Mouse (Mus musculus) cerebellum, adult 8-10 months (tissue): ENCODE results near the gene Ankdd1a.
A peak's percentile ranks its signal among the peaks of the same experiment; 100 is the strongest.

Experiments used
- DNase-seq: peaks from one replicate; pipeline ENCODE4 v3.0.0; 2022

Ankdd1a gene

DNA sequence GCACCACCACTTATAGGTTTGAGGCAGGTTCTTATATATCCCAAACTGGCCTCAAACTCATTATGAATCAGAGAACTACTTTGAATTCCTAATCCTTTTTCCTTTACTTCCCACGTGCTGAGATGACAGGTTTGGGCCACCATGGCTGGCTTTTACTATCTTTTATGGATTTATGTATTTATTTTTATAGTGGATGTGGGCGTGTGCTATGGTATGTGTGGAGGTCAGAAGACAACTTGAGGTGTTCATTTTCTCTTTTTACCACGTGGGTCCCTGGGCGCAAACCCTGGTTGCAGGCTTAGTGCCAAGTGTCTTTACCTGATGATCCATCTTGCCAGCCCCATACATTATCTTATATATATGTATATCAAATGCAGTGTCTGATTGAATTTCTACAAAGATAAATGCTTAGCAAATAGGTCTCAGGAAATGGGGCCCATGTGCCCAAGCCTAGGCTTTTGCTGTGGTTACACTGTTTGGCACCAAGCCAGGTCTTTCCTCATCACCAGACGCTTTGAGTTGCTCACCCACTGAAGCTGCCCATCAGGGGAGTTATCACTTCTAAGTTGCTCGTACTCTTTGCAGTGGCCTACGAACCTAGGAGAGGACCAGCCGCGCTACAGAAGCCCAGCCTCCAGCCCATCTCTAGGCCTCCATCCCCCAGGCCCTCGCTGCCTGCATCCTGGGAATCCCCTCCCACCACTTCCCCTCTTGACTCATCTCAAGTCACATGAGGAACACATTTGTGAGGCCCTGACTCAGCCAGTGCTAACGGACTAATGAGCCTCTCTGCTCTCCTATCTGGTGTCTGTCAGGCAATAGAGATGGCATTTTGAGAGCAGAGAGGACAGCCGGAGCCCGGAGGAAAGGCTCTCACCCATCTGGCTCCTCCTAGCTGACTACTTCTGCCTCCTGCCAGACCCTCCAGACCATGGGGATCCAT, 21.4 kb upstream of the Ankdd1a start:
- no peak for DNase-seq

DNA sequence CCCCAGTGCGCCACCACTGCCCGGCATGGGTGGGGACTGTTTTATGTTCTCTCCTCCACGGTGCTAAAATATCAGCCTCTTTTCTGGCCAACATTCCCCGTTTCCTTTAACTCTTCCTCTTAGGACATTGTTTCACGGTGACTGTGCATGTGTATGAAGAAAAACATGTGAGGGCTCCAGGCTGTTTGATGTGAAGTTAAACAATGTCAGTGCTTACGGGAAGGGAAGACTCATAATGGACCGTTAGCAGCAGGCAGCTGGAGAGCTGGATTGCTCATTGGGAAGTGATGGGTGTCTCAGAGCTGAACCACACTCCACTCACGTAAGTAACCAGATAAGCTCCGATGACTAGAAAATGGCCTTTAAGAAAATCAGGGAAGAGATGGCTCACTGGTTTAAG, 19.7 kb upstream of the Ankdd1a start:
- no peak for DNase-seq

DNA sequence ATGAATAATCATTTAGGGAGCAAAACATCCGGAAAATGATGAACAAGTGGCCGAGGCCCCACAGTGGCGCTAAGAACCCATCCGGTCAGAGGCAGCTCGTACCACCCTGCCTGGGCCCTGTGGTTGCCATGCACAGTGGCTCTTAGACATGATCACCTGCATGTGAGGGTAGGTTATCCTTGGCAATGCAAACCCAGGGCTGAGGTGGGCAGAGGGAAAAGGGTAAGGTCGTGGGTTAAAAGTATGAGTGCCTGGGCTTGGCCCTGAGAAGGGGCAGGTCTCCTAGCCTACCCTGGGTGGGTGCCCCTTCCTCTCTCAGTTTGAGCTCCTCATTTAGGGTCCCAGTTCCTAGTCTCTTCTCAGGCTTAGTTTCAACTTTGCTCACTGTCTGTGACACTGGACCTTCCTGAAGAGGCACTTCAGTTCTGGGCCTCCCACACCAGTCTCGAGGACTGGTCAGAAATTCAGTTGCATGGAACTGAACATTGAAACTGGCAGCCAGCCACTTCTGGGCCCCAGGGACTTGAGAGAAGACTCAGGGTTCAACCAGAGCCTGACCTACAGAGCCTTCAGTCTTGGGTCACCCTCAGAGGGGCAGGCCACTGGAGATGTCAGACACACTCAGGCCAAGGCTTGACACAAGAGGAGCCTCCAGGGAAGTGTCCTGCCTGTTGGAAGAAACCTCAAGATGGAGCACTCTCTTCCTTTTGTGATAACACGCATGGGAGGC, 18.1 kb upstream of the Ankdd1a start:
- no peak for DNase-seq

DNA sequence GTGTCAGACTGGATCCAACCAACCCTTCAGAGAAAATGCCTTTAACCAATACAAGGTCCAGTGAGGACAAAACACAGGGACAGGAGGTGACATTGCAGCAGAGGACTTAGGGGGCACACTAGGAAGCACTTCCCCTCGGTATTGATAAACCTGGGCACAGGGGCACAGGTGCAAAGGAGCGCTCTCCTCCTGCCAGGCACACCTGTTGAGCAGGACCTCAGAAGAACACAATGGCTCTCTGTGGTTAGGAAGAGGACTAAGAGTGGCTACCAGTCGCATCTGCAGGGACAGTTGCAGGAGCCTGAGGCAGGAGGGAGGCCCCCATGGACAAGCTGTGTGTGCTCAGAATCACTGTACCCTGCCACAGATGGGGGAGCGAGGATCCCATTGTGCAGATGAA, 16.5 kb upstream of the Ankdd1a start:
- no peak for DNase-seq

DNA sequence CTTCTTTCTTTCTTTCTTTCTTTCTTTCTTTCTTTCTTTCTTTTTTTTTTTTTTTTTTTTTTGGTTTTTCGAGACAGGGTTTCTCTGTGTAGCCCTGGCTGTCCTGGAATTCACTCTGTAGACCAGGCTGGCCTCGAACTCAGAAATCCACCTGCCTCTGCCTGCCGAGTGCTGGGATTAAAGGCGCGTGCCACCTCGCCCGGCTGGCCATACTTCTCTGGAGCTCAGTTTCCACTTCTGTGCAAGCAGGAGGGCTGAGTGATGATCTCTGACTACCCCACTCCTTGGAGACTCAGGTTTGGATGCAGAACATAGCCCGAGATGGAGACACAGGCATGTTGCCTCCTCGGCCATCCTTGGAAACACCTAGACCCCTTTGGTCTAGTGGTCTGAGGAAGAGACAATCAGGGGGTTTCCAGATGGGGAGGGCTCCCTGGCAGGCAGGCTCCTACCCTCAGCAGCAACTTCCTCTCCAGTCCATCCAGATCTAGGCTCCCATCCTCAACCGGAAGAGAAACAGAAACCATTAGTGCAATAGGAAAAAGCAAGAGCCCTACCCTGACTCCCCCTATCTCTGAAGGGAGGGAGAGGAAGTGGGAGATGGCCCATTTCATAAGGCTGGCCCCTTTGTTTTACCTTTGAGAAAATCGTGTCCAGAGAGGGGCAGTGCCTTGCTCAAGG, 15.9 kb upstream of the Ankdd1a start:
- no peak for DNase-seq

DNA sequence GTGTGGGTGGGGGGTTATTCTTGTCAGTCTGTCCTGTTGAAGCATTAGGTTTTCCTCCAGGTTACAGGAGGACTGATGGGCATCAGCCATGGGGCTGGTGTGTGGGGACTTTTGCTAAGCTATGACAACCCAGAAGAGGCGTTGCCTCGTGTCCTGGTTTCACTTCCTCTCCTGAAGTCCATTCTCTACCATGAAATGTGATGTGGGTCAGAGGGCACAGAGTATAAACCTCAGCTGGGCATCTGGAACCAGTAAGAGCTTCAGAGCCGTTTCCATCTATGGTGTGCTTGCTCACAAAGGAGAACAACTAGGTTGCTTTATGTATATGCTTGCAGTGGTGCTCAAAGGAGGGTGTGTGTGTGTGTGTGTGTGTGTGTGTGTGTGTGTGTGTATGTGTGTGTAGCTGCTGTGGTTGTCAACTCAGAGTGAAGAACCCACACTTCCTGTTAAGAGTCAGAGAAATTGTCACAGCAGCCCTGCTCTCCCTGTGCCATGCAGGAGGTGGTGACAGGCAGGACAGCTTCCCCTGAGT, 15.3 kb upstream of the Ankdd1a start:
- DNase-seq = no peak

DNA sequence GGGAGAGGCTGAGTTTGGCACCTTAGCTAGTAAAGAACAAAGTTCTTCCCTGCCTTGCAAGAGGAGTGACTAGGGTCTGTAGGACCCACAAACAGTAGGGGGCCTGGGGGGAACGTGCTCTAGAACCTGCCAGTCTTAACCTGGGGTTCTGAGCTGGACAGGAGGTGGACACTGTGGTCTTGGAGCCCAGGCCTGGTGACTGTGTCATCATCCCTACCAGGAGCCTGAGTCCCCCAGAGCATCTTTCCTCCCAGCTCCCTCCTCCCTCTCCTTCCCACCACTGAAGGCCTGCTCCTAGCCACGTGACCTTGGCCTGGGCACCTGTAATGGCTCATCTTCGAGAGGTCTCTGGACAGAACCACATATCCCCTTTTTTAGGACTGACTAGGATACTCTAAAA, 14.1 kb upstream of the Ankdd1a start:
- no peak for DNase-seq

DNA sequence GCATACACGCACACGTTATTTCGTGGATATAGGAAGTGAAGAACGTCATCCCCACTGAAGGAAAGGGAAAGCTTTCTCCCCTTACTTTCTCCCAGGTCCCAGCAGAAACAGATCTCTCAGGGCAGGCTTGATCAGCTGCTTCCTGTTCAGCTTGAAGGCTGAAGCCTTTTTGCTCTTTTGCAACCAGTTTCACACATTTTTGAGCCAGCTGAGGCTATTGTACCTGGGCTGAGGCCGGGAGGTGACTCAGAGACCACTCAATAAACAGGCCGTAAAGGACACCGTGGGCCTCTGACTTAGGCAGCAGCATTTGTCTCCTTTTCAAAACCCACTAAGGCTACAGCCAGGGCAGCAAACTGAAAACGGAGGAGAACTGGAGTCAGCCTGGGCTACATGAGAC, 13.0 kb upstream of the Ankdd1a start:
- DNase-seq = no peak

DNA sequence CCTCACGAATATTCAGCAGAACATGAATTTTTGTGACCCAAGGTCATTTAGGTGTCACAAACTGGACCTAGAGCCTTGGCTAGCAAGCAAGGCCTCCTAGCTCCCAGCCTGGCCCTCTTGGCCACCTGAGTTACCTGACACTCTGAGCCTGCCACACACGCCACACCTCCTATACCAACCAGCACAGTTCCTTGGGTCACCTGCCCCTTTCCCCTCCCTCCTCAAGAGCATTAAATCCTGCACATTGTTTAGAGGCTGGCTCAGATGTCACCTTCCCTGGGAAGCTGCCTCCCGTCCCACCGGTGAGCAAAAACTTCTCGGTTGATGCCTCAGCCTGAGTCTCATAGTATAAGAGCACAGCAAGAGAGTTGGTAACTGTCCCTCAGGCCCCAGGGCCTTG, 11.3 kb upstream of the Ankdd1a start:
- no peak for DNase-seq

DNA sequence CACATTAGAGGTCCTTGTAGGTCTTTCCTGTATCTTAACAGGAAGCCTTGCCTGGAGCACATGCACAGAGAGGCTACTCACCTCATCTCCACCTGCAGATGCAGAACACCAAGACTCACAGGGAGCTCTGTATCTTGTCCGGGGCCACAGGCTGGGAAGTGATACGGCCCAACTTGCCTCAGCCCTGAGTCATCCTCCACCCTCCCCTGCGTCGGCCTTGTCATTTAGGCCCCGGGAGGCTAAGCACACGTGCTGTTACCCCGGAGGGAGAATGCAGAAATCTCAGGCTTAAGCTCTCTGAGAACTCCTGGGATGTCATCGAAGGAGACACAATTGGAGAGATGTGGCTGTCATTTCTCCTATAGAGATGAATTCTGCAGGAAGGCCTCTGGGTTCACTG, 9.7 kb upstream of the Ankdd1a start:
- DNase-seq = no peak

DNA sequence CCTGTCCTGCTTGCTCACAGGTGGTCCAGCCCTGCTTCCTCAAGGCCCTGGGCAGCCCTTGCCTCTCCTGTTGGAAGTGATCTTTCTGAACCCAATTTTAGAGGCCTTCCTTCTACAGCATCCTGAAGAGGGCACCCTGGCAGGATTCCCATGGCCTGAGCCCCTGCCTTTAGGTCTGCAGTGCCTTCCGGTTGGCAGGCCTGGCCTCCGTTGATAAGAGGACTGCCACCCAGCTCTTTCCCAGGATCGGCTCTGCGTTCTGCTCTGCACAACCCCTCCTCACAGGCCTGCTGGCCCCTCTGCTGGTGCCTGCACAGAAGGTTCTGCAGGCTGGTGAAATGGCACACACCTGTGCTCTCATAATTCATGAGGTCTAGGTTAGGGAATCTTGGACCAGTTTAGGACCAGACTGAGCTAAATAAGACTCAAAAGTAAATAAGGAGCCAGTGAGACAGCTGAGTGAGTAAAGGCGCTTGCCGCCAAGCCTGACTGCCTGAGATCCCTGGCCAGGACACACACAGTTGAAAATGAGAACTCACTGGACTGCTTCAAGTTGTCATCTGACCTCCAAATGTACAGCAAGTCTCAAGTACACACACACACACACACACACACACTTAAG, 8.5 kb upstream of the Ankdd1a start:
- no peak for DNase-seq

DNA sequence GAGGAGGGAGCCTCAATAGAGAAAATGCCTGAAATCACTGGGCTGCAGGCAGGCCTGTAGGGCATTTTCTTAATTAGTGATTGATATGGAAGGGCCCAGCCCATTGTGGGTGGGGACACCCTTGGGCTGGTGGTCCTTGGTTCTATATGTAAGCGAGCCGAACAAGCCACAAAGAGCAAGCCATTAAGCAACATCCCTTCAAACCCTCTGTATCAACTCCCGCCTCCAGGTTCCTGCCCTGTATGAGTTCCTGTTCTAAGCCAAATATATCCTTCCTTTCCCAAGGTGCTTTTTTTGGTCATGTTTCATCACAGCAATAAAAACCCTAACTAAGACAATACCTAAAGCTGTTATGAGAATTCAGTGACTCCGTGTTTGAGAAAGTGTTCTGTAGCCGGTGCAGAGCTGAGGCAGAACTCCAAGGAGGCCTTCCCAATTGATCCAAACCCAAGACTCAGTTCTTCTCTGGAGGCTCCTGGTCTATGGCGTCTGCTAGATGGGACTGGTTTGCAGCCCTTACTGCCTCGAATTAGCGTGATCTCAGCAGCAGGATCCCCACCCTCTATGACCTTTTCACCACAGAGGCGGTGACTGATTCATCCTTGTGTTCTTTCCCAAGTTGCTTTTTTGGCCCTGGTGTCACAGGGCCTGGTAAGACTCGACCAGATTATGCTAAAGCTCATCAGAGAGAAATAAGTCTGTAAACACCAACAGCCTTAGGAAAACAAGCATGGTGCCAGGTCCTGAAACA, 5.6 kb upstream of the Ankdd1a start:
- DNase-seq = no peak

DNA sequence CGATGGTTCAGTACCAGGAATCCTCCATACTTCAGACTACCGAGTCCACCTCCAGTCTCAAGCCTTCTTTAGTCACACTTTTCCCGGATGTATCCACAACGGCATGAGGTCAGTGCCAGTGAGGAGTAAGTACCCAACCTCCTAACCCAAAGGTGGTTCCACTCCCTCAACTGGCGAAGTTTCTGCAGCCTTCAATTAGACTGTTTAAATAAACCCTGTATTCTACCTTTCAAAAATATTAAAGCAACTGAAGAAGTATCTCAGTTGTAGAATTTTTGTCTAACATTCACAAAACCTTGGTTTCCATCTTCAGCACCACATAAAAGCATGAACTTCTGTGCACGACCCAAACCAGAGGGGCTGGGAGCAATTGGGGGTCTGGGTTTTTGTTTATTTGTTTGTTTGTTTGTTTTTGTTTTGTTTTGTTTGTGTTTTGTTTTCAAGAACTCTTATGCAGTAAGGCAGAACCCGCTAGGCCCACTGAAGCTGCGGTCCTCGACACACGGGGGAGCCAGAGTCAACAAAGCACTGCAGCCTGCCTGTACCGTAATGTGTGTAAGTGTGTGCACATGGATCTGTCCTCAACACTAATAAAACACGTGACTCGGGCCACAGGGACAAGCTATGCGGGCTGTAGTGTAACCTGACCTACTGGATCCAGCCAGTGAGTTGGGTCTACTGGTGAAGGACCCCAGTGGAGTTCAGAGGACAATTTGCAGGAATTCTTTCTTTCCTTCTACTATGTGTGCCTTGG, 3.8 kb upstream of the Ankdd1a start:
- DNase-seq = peak; percentile 63

DNA sequence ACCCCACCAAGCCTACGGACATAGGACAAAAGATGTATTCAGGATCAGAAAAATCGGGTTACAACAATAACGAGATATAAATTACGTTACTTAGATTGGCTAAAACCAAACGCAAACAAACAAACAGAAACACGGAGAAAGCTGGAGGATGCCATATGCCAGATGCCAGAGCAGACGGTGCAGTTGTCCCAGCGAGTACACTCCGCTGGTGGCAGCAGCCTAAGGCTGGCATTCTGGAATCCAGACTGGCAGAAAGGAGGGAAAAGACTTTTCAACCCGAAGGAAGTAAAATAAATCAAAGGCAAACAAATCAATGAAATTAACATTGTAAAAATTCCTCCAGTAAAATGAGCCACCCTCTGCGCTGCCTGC, 498 bp upstream of the Ankdd1a start:
- DNase-seq = no peak

DNA sequence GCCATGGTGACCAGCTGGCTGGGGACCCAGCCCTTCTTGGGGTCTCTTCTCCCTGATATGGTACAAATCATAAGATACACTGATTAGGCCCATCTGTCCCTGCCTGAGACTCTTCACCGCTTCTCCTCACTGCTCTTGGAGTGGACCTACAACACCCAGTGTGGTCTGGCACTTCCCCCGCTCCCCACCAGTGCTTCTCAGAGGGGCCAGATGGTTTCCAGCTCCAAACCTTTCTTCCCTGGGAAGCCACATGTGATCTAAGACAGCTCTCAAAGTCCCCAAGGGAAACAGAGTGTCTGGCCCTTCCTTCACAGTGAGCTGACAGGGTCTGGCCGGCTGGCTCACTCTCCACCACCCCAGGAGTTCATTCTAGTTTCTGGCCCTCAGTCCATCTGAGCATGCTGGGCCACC, 5.1 kb downstream of the Ankdd1a start:
- DNase-seq = peak; percentile 58

DNA sequence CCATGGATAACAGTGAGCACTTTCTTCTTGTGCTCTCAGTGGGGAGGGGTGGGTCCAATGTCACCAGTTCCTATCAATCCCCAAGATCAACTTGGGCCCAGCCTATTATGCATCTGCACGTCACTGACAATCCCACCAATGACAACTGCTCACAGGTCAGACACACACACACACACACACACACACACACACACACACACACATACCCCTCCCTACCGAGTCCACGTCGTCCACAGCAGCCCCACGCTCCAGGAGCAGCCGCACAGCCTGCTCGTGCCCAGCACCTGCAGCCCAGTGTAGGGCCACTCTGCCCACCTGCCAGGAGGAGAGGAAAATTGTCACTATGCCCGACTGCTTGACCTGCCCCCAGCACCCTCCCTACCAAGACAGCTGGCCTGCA, 5.6 kb downstream of the Ankdd1a start:
- no peak for DNase-seq

DNA sequence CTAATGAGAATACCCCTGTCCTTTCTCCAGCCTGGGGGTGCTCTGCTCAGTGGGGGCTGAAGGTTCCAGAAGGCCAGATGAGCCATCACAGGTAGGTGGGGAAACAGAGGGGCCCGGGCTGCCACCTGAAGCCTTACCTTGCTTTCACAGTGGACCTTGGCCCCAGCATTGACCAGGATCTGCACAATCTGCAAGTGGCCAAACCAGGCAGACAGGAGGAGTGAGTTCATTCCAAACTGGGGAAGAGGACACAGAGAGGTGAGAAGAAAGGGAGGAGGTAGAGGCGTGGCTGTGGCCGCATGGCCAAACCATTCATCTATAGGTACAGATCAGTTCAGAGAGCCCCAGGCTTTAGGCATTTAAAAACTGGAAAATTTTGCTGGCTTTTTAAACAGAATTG, 7.5 kb downstream of the Ankdd1a start:
- no peak for DNase-seq

DNA sequence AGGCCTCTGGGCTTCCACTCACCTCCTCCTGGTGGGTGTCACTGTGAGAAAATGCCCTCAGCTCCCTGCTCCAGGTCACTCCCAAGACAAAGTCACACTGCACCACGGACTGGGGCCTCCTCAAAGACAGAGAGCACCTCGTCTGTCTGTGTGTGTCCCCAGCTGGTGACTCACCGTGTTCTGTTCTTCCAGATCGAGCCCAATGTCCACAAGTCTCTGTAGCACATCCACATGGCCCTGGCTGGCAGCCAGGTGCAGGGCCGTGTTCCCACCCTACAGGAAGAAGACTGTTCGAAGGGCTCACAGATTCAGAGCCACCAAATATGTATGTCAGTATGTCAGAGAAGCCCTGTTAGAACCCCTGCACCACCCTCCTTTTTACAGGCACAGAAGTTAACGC, 11.5 kb downstream of the Ankdd1a start:
- no peak for DNase-seq

DNA sequence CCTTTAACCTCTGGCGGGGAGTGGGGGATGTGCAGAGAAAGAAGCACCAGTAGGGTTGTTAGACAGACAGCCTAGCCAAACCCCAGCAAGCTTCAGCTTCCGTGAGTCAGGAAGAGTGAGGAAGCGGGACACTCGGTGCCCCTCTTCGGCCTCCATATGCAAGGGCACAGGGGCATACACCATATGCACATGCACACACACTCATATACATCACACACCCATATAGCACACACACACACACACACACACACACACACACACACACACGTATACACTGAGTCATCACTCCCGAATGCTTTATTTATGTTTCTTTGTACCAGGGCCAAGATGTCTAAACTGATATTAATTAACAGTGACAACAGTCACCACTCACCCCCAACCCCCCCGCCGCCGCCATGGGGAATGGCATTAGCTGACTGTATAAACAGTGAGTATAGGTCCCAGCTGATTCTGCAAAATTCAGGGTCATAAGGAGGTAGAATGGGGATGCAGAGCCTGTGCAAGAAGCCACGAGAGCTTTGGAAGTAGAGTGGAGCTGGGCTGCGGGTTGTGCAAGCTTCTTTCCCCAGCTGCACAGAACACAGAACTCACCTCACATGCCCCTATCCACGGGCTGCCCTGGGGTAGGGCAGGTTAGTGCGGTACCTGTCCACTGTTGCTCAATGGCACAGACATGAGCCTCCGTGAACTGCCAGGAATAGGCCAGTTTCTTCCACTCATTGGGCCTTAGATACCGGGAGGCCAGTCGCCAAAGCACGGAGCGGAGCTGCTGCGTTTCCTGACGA, 17.1 kb downstream of the Ankdd1a start:
- DNase-seq = no peak

DNA sequence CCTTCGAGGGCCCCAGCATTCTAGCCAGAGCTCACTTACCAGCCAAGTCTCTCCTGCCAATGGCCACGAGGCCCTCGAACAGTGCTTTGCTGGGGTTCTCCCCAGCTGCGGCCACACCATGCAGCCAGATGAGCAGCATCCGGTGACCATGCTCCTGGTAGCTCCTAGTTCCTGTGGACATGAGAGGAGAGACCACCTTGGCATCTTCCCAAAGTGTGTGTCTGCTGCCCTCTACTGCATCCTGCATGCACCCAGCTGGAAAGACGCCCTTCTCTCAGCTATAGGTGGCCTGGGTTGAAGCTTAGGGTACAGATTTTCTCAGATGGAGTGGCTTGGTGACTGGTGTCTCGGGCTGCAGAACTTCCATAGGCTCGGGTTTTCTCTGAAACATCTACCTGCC, 17.8 kb downstream of the Ankdd1a start:
- no peak for DNase-seq

DNA sequence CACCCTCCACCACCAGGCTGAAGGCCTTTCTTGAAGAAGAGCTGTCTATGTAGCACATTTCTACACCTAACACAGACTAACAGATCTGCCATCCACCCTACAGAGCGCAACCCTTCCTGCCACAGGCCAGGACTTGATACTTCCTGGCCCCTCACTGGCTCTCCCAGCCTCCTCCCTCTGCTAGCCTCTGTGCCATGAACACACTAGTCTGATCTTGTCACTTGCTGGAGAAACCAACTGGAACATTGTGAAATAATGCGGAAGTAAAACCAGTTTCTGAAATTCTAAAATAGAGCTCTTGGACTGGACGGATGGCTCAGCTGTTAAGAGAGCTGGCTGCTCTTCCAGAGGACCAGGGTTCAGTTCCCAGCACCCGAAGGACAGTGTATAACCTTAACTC, 27.1 kb downstream of the Ankdd1a start:
- no peak for DNase-seq
